Mouse (Mus musculus) layer of hippocampus, adult 6 months (tissue): Measurements from ENCODE around the gene Gm21616. TPM values are rescaled to one million over a fixed set of nuclear protein-coding genes. Genes with fewer than 3 reads are reported as not detected.

Experiments
- long read RNA-seq, 2 experiments: library from polyadenylated mRNA; unstranded; transcript quantifications; one replicate each; pipeline ENCODE4 v2.0.0; 2019 to 2020
- polyA plus RNA-seq: library from polyadenylated mRNA; unstranded; fragments of <200 nt; fragmentation: Nextera tagmentation; gene quantifications from 2 replicates; pipeline ENCODE4 v1.2.3, GENCODE M21; 2021

Gm21616 gene
- not detected in 2 replicates for polyA plus RNA-seq
- long read RNA-seq, experiment 1, result 0 reads
- long read RNA-seq, experiment 2, result 0 reads

DNA sequence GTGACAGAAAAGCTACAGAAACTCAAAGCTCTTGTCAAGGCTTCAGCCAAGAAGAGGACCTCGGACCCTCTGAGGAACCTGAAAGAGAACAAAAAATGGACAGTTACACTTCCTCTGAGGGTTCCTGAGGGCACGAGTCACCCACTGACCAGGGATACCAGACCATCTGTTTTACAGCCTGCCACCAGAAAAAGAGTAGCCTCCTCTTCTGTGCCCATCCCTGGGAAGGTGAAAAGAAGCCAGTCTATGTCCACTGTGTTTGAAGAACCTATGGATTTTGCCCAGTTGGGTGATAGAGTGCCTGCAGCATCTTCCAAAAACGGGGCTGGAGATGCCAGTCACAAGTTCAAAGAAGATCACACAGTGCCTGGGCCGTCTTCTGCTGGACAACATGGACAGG is at the start of gene Gm21616:
Gene Gm21616, plus strand, starts transcription at position 301 of the 400 bp plus-strand sequence.

